Mouse (Mus musculus) testis, adult 2 months (tissue): Measurements from ENCODE around the gene Zfp866.

Experiments
- CTCF ChIP-seq: fragments of 200-500 bp; IDR thresholded peaks from 2 replicates; pipeline ENCODE4 v1.5.1; 2012; ENCODE audit warnings: low read depth, mild to moderate bottlenecking, inconsistent platforms, low read length, moderate library complexity; ENCODE audit not compliant: control insufficient read depth, insufficient read depth, insufficient replicate concordance
- POLR2A ChIP-seq: fragments of 200-500 bp; IDR thresholded peaks from 2 replicates; pipeline ENCODE4 v1.6.1; 2012; ENCODE audit warnings: low read depth, mild to moderate bottlenecking, inconsistent platforms, low read length, moderate library complexity; ENCODE audit not compliant: control insufficient read depth

DNA sequence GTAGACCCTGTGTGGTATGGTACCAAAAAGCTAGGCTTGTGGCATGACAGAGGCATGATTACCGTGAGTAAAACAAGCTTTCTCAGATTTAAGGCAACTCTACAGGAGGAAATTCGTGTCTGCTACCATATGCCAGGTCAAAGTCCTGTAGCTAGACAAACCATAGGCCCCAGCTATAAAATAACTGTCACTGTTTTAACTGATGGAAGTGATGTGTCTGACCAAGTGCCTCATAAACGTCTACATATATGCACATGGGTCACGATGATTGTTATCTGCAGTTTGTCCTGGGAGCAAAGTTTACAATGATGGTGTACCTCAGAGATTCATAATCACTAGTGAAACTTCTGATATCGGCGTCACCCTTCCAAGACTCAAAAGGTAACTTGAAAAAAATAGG, 50.2 kb downstream of the Zfp866 start:
- TF ChIP-seq POLR2A (no peak), CTCF (no peak)
